Mouse (Mus musculus) stomach, postnatal 0 days (tissue): ENCODE measurements around the gene Myod1.

Experiments
- CTCF ChIP-seq: IDR thresholded peaks from 2 replicates; pipeline ENCODE4 v1.5.1; 2016; ENCODE audit warnings: antibody characterized with exemption, low read depth, mild to moderate bottlenecking, moderate library complexity
- EP300 ChIP-seq: optimal IDR thresholded peaks from 2 replicates; pipeline ENCODE3; 2016; ENCODE audit warnings: antibody characterized with exemption

- no peak for TF ChIP-seq EP300
- TF ChIP-seq CTCF, result no peak
Measured at GRCm38 (mm10) chr7:46376172-46377007, at the start of gene Myod1.
